Mouse (Mus musculus) erythroblast, embryonic 14.5 days (primary cell): Measurements from ENCODE around the gene Klk10.

ENCODE experiments used
- GATA1 ChIP-seq: IDR thresholded peaks from 2 replicates; pipeline ENCODE4 v1.6.1; 2012; ENCODE audit warnings: low read length, inconsistent platforms, mixed read lengths
- TAL1 ChIP-seq: IDR thresholded peaks from 3 replicates; pipeline ENCODE4 v1.6.1; 2012; ENCODE audit warnings: low read length, inconsistent platforms, mixed read lengths

GRCm38 (mm10) chr7:43791591-43791990 is 10.8 kb downstream of the Klk10 start, which contains the start of gene Klk9:
- no peak for TF ChIP-seq GATA1
- no peak for TF ChIP-seq TAL1
